Mouse (Mus musculus) WW6 (cell line): Measurements from ENCODE around the gene Lmtk3.
A peak's percentile ranks its signal among the peaks of the same experiment; 100 is the strongest.

ENCODE experiments used
- DNase-seq: peaks from one replicate; pipeline ENCODE4 v3.0.0-alpha.2; 2013; ENCODE audit warnings: low read depth, low spot score

Lmtk3 gene

DNA sequence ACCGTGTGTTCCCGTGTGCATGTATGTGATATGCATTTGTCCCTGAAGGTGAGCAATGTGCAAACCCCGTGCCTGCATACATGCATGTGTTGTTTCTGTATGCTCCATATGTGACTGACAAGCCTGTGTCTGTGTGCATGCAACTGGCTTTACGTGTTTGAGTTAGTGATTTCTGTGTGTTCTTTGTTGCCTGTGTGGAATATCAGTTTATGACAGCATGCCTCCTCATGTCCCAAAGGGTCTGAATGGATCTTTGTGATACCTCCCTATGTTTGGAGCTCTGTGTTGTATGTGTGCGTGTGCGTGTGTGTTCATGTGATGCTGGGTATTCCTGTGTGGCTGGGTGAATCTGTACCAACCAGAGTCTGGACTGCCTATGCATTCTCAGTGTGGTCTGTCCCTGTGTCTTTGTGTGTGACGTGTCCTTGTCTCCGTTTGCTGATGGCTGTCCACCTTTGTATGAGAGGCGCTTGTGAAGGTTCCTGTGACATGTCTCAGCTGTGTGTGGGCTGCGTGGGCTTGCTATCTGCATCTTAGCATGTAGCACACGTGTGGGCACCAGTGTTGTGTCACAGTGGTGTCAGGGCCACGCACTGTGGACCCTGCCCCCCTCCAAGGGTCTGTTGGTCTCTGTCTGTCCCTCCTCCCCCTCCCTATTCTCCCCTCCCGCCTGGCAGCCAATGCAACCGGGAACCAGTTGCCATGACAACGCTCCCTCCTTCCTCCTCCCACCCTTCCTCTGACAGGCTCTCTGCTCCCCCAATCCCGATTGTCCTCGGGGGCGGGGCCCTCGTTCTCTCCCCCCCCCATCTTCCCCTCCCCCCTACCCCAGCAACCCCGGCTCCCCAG lies 1.2 kb downstream of the Lmtk3 start, which contains the start of gene Sult2b1:
Gene Sult2b1, minus strand, starts transcription at position 146 of the 849 bp plus-strand sequence.
- DNase-seq = no peak

DNA sequence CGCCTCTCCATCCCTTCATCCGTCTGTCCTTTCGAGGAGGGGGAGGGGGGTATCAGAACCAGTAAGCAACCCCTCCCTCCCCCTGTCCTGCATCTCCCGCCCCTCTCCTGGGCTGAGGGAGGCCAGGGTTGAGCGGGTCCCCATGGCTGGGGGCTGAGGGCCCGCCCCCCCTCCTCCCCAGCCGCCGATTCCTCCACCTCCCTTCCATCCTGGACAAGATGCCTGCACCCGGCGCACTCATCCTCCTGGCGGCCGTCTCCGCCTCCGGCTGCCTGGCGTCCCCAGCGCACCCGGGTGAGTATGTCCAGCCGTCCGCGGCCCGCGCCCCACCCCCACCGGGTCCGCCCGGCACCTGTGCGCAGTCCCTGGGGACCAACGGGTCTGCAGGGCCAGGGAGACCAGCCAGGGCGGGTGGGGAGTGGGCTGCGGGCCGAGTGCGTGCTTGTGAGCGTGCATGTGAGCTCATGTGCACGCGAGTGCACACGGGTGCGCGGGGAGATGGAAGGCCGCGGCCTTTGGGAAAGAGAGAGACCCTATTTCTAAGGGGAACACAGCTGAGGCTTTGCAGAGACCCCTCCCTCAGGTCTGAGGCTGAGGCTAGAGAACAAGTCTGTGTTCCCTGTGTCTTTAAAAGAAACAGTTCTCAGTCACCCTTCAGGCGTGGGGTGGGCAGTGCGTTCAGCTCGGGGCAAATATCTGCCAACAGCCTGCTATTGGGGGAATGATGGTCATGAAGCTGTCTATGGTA lies 2.0 kb downstream of the Lmtk3 start:
- no peak for DNase-seq

DNA sequence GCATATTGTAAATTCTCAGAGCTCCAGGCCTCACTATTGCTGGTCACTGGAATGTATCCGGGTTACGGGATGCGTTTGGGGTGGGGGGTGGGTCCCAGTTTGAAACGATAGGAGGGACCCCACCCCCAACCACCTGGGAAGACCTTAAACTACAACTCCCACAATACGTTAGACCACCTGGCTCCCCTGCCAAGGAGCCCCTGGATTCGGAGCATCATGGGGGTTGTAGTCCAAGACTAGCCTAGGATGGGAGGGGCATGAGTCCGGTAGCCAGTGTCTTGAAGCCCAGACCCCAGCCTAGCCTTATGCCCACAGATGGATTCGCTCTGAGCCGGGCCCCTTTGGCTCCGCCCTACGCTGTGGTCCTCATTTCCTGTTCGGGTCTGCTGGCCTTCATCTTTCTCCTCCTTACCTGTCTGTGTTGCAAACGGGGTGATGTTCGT lies 2.6 kb downstream of the Lmtk3 start:
- no peak for DNase-seq

DNA sequence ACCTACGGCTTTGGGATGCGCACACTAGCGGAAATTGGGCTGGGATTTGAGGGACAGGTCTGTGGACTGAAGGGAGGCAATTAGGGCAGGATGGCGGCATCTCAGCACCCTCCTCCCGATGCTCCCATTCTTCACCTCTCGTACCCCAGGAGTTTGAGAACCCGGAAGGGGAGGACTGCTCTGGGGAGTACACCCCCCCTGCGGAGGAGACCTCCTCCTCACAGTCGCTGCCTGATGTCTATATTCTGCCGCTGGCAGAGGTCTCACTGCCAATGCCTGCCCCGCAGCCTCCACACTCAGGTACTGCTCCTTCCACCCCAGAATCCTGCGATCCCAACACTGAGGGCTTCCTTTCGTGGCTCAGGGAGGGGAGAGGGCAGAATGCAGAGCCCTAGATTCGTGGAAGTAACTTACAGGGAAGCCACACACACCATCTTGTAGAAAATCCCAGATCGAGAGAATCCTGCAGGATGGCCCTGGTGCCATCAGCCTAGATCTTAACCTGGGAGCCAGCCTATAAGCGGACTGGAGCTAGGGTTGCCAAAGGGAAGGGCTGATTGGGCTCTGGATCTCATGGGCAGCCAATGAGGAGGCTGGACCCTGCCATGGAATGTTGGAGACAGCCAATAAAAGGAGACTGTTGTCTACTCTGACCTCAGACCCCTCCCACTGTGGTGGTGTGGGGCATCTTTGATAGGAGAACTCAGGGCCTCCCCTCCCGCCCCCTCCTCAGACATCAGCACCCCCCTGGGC lies 3.3 kb downstream of the Lmtk3 start:
- peak; percentile 81 for DNase-seq

DNA sequence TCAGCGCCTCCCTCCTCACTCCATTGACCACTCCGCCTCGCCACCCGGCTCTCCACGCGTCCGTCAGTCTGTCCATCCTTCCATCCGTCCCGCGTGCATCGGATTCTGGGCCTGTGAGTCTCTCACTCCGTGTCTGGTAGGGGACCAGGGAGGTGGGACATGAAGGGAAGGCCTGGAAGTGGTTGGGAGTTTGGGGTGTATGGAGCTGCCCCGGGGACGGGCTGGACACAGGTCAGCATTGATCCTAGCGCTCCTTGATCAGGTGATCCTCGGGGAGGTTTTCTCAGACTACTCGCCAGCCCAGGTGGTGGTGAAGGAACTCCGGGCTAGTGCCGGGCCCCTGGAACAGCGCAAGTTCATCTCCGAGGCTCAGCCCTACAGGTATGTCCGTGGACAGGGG lies 4.1 kb downstream of the Lmtk3 start:
- DNase-seq = no peak

DNA sequence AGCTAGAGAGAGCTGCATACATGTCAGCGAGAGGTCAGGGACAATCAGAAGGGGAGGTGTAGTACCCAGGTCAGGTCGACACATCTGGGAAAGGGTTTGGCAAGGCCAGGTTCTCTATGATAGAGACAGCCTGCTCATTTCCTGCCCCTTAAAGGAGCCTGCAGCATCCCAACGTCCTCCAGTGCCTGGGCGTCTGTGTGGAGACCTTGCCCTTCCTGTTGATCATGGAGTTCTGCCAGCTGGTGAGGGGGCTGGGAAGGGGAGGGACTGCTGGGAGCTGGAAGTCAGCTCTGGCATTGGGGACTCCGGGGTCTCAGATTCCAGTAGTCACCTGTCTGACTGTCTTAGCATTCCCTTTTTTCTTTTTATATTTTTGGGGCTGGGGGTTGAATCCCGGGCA lies 7.2 kb downstream of the Lmtk3 start:
- DNase-seq = no peak

DNA sequence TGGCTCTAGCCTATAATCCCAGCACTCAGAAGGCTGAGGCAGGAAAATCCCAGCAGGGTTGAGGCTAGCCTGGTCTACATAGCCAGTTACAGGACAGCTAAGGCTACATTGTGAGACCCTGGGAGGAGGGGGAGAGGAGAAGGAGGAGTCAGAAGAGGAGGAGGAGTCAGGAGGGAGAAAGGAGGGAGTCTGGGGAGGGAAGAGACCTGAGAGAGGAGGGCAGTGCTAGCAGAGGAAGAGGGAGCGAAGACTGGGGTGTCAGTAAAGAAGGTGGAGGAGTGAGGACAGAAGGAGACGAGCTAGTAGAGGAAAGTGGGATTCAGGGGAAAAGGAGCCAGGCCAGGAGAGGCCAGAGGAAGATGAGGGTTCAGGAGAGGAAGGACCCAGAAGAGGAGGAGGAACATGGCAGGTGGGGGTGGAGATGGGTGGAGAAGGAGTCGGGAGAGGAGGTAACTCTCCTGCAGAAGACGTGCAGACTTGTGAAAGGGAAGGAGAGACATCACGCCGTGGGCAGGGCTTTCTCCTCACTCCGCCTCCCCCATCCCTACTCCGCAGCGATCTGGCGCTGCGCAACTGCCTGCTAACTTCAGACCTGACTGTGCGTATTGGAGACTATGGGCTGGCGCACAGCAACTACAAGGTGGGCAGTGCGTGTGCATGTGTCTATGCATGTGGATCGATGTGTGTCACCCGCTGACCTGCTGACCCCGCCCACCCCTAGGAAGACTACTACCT lies 8.4 kb downstream of the Lmtk3 start:
- no peak for DNase-seq

DNA sequence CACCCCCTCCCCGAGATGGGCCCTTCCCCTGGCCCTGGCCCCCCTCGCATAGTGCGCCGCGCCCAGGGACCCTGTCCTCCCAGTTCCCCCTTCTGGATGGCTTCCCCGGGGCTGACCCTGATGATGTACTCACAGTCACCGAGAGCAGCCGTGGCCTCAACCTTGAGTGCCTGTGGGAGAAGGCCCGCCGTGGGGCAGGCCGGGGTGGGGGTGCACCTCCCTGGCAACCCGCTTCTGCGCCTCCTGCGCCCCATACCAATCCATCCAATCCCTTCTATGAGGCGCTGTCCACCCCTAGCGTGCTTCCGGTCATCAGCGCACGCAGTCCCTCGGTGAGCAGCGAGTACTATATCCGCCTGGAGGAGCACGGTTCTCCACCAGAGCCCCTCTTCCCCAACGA lies 9.7 kb downstream of the Lmtk3 start:
- DNase-seq = no peak

DNA sequence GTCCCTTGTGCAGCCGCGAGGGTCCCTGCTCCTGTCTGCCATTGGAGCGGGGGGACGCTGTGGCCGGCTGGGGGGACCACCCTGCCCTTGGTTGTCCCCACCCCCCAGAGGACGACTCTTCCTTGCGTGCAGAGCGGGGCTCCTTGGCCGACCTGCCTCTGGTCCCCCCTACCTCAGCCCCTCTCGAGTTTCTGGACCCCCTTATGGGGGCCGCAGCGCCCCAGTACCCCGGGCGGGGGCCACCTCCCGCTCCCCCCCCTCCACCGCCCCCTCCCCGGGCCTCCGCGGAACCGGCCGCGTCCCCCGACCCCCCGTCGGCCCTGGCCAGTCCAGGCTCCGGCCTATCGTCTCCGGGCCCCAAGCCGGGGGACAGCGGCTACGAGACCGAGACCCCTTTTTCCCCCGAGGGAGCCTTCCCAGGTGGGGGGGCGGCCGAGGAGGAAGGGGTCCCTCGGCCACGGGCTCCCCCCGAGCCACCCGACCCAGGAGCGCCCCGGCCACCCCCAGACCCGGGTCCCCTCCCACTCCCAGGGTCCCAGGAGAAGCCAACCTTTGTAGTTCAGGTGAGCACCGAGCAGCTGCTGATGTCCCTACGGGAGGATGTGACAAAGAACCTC lies 10.5 kb downstream of the Lmtk3 start:
- no peak for DNase-seq

DNA sequence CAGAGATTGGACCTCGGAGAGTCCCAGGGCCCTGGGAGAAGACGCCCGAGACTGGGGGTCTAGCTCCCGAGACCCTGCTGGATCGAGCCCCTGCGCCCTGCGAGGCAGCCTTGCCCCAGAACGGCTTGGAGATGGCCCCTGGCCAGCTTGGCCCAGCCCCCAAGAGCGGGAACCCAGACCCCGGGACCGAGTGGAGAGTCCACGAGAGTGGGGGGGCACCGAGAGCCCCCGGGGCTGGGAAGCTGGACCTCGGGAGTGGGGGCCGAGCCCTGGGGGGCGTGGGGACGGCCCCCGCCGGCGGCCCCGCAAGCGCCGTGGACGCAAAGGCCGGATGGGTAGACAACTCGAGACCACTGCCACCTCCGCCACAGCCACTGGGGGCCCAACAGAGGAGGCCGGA lies 11.4 kb downstream of the Lmtk3 start:
- DNase-seq = no peak

DNA sequence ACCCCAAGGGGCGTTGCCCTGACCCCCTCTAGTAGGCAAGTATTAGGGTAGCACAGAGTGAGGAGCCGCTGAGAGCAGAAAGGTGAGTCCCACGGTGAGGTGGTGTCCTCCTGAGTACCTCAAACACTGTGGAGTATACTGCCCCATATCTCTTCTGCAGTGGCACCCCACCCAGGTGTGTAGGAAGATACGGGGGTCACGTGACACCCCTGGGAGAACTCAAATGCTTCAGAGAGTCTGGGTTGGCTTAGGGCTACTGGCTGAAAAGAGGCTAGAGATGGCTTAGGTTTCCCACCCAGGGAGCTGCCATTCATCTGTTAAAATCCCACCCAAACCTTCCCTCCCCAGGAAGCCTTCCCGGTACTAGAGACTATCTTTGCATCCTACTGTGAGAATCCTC lies 13.4 kb downstream of the Lmtk3 start:
- no peak for DNase-seq

DNA sequence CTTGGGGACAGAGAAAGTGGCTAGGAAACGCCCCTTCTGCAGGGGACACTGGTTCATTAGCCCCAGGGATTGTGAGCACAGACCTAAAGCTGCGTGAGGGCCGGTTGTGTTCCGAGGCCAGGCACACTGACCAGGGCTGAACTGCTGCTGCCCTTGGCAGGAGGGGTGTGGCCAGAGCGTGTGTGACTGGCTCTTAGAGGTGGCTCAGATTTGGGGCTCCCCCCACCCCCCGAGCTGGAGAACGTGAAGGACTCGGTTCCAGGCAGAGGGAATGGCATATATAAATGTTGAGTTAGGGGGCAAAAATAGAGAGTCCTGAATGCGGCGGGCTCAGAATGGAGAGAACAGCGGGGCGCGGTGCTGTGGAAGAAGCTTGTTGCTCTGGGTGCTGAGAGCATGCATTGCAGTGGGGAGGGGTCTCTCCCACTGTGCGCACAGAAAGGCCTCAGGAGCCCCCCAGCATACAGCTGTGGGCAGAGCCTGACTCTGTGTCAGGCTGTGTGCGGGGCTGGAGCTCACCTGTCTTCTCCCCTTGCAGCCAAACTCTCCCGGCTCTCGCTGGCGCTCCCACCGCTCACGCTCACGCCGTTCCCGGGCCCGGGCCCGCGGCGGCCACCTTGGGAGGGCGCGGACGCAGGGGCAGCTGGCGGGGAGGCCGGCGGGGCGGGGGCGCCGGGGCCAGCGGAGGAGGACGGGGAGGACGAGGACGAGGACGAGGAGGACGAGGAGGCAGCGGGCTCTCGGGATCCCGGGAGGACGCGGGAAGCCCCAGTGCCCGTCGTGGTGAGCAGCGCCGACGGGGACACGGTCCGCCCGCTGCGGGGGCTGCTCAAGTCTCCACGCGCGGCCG lies 14.3 kb downstream of the Lmtk3 start:
- no peak for DNase-seq

DNA sequence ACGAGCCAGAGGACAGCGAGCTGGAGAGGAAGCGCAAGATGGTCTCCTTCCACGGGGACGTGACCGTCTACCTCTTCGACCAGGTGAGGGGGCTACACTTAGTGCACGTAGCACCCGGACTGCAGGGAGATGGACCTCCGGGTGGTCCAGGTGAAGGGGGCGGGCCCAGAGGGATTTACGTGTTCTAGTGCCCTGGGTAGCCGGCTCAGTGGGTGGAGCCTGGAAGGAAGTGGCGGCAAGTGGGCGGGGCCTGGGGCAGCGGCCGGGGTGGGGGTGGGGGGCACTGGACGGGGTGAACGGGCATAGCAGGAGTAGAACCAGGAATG lies 14.9 kb downstream of the Lmtk3 start:
- DNase-seq = no peak

DNA sequence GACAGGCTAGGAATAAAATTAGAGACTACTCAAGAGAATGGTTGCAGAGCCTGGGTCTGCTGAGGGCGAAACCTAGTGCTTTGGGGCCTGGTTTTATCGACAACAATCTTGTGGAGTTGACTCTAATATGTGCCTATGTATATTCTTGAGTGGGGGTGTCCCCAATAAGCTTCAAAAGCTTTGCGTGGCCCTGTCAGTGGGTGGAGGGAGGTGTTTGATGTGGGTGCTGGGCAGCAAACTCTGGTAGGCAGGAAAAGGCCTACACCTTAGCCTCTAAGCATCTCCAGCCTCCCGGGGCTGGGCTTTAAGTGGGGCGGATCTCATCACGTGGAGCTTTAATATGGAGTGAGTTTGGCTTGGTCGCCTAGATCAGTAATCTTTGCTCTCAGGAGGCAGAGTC lies 15.4 kb downstream of the Lmtk3 start:
- DNase-seq = no peak

DNA sequence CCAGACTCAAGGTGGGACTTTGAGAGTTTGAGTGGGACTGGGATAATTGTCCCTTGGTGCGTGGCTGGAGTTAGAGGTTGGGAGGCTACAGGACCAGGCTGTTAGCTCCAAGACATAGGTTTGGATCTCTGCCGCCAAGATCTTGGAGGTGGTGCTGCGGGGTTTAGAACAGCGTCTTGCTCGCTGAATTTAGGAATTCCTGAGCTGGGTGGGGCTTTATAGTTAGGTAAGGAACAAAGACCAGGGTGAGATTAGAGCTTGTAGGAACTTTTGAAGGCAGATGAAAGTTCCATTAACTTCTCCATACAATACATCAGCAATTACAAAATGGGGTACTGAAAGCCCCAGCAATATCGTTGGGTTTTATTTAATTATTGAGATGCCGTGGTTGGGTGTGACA lies 16.5 kb downstream of the Lmtk3 start:
- DNase-seq = no peak

DNA sequence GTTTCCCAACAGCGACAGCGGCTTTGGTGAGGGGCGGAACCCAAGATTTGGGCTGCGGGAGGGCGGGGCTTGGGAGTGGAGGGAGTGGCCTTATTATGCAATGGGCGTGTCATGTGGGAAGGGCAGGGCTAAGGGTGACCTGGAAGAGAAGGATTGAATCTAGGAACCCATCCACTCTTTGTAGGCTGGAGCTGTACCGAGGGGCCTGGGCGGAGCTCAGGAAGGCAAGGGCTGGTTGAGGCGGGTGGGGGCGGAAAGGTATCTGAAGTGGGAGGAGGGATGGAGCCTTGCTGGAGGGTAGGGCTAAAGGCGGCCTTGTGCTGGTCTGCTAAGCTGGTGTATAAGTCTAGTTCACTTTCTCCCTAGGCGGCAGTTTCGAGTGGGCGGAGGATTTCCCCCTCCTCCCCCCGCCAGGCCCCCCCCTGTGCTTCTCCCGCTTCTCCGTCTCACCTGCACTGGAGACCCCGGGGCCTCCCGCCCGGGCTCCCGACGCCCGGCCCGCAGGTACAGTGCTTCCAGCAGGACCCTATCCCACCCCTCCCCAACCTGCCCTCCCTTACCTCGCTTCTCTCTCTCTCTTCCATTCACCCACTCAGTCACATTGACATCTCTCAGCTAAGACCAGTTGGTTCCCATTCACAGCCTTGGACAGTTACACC lies 17.1 kb downstream of the Lmtk3 start:
- peak; percentile 78 for DNase-seq

DNA sequence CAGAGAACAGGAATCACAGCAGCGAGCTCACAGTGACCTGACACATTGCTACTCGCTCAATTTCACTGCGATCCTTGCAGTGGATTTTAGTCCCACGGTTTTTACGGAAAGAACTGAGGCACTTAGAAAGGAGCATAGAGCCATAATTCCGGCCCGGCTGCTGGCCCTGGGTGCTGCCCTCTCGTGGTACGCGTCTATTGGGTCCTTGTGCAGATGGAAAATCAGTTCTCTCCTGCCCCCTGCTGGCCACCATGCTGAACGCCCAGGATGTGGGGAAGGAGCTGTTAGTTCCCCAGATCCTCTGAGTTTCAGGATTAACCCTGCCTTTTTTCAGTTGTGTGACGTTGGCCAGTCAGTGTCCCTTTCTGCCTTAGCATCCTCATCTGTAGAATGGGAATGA lies 17.8 kb downstream of the Lmtk3 start:
- peak; percentile 76 for DNase-seq

DNA sequence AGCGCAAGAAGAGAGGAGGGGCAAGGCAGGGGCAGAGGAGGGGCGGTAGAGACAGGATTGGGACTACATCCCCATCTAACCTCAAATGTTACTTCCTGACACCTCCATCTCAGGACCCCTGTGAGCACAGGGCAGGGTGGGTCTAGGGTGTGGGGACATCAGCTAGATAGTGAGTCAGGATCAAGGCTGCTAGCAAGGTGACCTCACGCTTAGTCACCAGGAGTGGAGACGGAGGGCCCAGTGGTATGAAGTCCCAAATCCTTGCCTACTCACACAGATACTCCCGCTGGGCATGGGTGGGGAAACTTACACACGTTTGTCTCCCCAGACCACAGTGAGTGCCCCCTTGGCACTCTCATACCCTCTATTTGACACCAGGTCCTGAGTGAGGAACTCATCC lies 19.0 kb downstream of the Lmtk3 start:
- no peak for DNase-seq

DNA sequence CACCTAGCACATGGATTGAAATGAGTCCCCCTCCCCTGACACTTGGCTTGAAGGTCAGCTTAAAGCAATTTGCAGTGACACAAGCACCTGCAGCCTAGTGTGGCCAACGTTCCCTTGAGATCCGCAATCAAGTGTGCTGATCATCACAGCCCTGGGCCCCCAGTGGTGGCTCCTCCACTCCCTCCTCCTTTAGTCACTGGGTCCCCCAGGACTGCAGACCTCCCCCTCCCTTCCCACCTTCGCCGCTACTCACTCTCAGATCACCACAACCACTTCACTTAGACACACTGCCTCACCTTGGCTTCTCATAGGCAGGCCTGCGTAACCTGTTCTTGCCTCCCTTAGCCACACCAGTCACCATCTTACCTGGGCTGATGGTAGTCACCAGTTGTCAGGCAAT lies 22.4 kb downstream of the Lmtk3 start:
- no peak for DNase-seq

DNA sequence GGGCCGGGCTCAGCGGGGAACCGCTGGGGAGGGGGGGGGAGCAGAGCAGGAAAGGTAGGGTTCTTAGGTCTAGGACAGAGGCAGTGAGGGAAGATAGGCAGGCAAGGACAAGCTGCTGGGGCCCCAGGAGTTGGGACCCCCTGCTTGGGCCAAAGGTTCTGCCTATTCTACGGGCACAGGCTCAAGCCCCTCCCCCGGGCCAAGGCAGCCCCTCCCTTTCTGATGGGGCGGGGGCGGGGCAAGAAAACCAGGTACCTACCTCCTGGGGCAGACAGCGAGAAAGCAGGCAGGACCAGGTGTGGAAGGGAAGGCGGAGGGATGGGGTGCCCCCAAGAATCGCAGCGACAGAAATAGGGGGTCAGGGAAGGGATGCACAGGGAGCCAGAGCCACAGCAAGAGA lies 24.9 kb downstream of the Lmtk3 start:
- DNase-seq = no peak
